In genomic region chr1:189165756-189166155, GRCm38 (mm10) we compare ENCODE assay signal across 23 mouse cellular contexts.
DNase-seq lines count a peak whose midpoint lies in the region; ATAC-seq and TF ChIP-seq lines count a peak whose summit lies in the region.
"Had no signal": no experiment of that assay in that cellular context is flagged by ENCODE, and none has a peak within 500 bp of the region (broad histone marks: within the 10 kb centered on the region; RNA-seq: fewer than 3 reads in every experiment).

No protein-coding gene starts in this region.

- H3K4me1 ChIP-seq in heart, embryonic 10.5 days, result peaks cover 10% of the 10 kb centered on the region
- H3K4me1 ChIP-seq in heart, adult 2 months (ENCODE audit: control insufficient read depth, insufficient read depth, low read length), result peaks cover 11% of the 10 kb centered on the region
- no peaks in the 10 kb centered on the region for H3K4me1 ChIP-seq in lung, postnatal 0 days (ENCODE audit: insufficient read depth, low read depth, low read length)
- H3K4me1 ChIP-seq in embryonic fibroblast, embryonic 13.5 days (ENCODE audit: control insufficient read depth, insufficient read depth, low read length), result peaks cover 6% of the 10 kb centered on the region
- H3K4me1 ChIP-seq: forebrain, embryonic 10.5 days; hindbrain, embryonic 15.5 days; liver, embryonic 12.5 days; midbrain, embryonic 13.5 days had no signal

- no peaks in the 10 kb centered on the region for H3K27me3 ChIP-seq in heart, embryonic 10.5 days (ENCODE audit: insufficient read depth, poor library complexity, severe bottlenecking)
- no peaks in the 10 kb centered on the region for H3K27me3 ChIP-seq in heart, adult 2 months (ENCODE audit: control insufficient read depth, insufficient read depth, low read length)
- no peaks in the 10 kb centered on the region for H3K27me3 ChIP-seq in lung, postnatal 0 days (replicated peaks; ENCODE audit: insufficient read depth, low read length)
- H3K27me3 ChIP-seq: heart, embryonic 15.5 days; hindbrain, embryonic 15.5 days; intestine, embryonic 15.5 days; liver, embryonic 12.5 days; midbrain, embryonic 13.5 days had no signal

- ATAC-seq in lung, postnatal 0 days, result peak; percentile 59
- no peak for ATAC-seq in megakaryocyte, adult 5-6 weeks (ENCODE audit: poor library complexity, severe bottlenecking)
- ATAC-seq: activated CD4-positive, CD25-positive, alpha-beta regulatory T cell, adult 4 months; liver, embryonic 12.5 days; midbrain, embryonic 13.5 days had no signal

- no peak overlapping the region for H3K27ac ChIP-seq in heart, embryonic 10.5 days
- no peak overlapping the region for H3K27ac ChIP-seq in heart, adult 2 months
- no peak overlapping the region for H3K27ac ChIP-seq in lung, postnatal 0 days (ENCODE audit: low read length)
- peak overlapping the region; percentile 31; the same call in 1 of the 2 replicates for H3K27ac ChIP-seq in embryonic fibroblast, embryonic 13.5 days (ENCODE audit: insufficient read depth, low read length)
- H3K27ac ChIP-seq: forebrain, embryonic 10.5 days; heart, embryonic 15.5 days; hindbrain, embryonic 15.5 days; intestine, embryonic 15.5 days; layer of hippocampus, adult 2 months; liver, embryonic 12.5 days; midbrain, embryonic 13.5 days had no signal

- TF ChIP-seq EP300 in heart, adult 2 months (IDR thresholded peaks at IDR 0.05; ENCODE audit: insufficient read depth, low read depth, low read length), result no peak
- TF ChIP-seq EP300 in lung, postnatal 0 days (IDR thresholded peaks at IDR 0.05), result no peak

- H3K36me3 ChIP-seq in heart, embryonic 10.5 days, result no peaks in the 10 kb centered on the region
- no peaks in the 10 kb centered on the region for H3K36me3 ChIP-seq in heart, adult 2 months (ENCODE audit: control insufficient read depth, insufficient read depth, low read length)
- H3K36me3 ChIP-seq in lung, postnatal 0 days (ENCODE audit: insufficient read depth, low read length), result no peaks in the 10 kb centered on the region
- H3K36me3 ChIP-seq: forebrain, embryonic 10.5 days; heart, embryonic 15.5 days; hindbrain, embryonic 15.5 days; intestine, embryonic 15.5 days; liver, embryonic 12.5 days; midbrain, embryonic 13.5 days had no signal

- no peak overlapping the region for H3K4me3 ChIP-seq in heart, embryonic 10.5 days
- H3K4me3 ChIP-seq in heart, adult 2 months, result no peak overlapping the region
- no peak overlapping the region for H3K4me3 ChIP-seq in lung, postnatal 0 days (ENCODE audit: low read depth, low read length)
- no peak overlapping the region for H3K4me3 ChIP-seq in embryonic fibroblast, embryonic 13.5 days (ENCODE audit: insufficient read depth, low read length)
- H3K4me3 ChIP-seq: forebrain, embryonic 10.5 days; heart, embryonic 15.5 days; hindbrain, embryonic 15.5 days; intestine, embryonic 15.5 days; layer of hippocampus, adult 2 months; liver, embryonic 12.5 days; midbrain, embryonic 13.5 days had no signal

- no peaks in the 10 kb centered on the region for H3K9me3 ChIP-seq in heart, embryonic 10.5 days
- H3K9me3 ChIP-seq in lung, postnatal 0 days (ENCODE audit: low read length), result no peaks in the 10 kb centered on the region
- H3K9me3 ChIP-seq: forebrain, embryonic 10.5 days; heart, embryonic 15.5 days; hindbrain, embryonic 15.5 days; intestine, embryonic 15.5 days; liver, embryonic 12.5 days; midbrain, embryonic 13.5 days had no signal

- DNase-seq in heart, embryonic 10.5 days (ENCODE audit: low spot score), result peak; percentile 55
- DNase-seq in heart, adult 2 months, result no peak
- DNase-seq in lung, postnatal 0 days (ENCODE audit: low spot score), result peak; percentile 21
- DNase-seq in lung, postnatal 10 days, result no peak
- peak; percentile 38 for DNase-seq in retina, postnatal 1 day
- DNase-seq: adrenal gland, adult 8-10 months; cerebellum, adult 2 months; cerebellum, postnatal 36 days; embryo, embryonic 11 days; heart, postnatal 4 days; kidney, postnatal 25 days; right cerebral cortex, postnatal 25 days; spleen, adult 18-20 months had no signal

- no peak overlapping the region for H3K4me2 ChIP-seq in lung, postnatal 0 days (replicated peaks; ENCODE audit: low read depth, low read length)
- H3K4me2 ChIP-seq: heart, embryonic 15.5 days; hindbrain, embryonic 15.5 days; intestine, embryonic 15.5 days; liver, embryonic 12.5 days; midbrain, embryonic 13.5 days had no signal

- 83% methylated on average over 6 of the region's 6 CpGs for WGBS in heart, embryonic 10.5 days
- 60% methylated on average over 6 of the region's 6 CpGs for WGBS in heart, adult 2 months
- 75% methylated on average over 6 of the region's 6 CpGs for WGBS in lung, postnatal 0 days

- TF ChIP-seq CTCF in heart, adult 2 months (IDR thresholded peaks at IDR 0.05), result no peak
- TF ChIP-seq CTCF in lung, postnatal 0 days (IDR thresholded peaks at IDR 0.05), result no peak
- TF ChIP-seq CTCF in embryonic fibroblast, embryonic 13.5 days (IDR thresholded peaks at IDR 0.05; ENCODE audit: borderline replicate concordance, insufficient read depth, low read length), result no peak

- intact Hi-C loops in heart, adult 2 months (cut with DNase I), result loop anchor here (5.0 kb wide), 1 partner anchor 83 kb away; no protein-coding TSS in a partner anchor

- H3K9ac ChIP-seq in heart, adult 2 months (ENCODE audit: low read depth, low read length), result no peak overlapping the region
- H3K9ac ChIP-seq in lung, postnatal 0 days (replicated peaks; ENCODE audit: low read depth), result no peak overlapping the region
- H3K9ac ChIP-seq: heart, embryonic 15.5 days; hindbrain, embryonic 15.5 days; intestine, embryonic 15.5 days; liver, embryonic 12.5 days; midbrain, embryonic 13.5 days had no signal

- no peaks in the 10 kb centered on the region for H3K79me2 ChIP-seq in heart, adult 2 months (replicated peaks; ENCODE audit: control insufficient read depth, insufficient read depth, low read length)

- no peak for TF ChIP-seq POLR2A in heart, adult 2 months (IDR thresholded peaks at IDR 0.05; ENCODE audit: insufficient read depth, low read depth, low read length)
- no peak for TF ChIP-seq POLR2A in embryonic fibroblast, embryonic 13.5 days (IDR thresholded peaks at IDR 0.05; ENCODE audit: low read depth, low read length)

Comparison
In these comparisons a context has a peak if more than half of its experiments do, and no peak if none do; other contexts are left out.
1. DNase-seq: peak in heart, embryonic 10.5 days (single experiment), lung, postnatal 0 days (single experiment) and retina, postnatal 1 day (single experiment); none in heart, adult 2 months (0 of 2) and lung, postnatal 10 days (single experiment).